Mouse (Mus musculus): Measurements from ENCODE around the gene Slc25a38.
"Not testable (repeated sequence)": the region's sequence is repeated elsewhere in the genome, so short reads cannot be mapped to it uniquely, and the experiment has no call there.

Gene Slc25a38

GRCm38 (mm10) chr9:120101165-120101564 lies 9.0 kb upstream of the Slc25a38 start:
- no peak for DNase-seq (ENCODE audit: low spot score)

GRCm38 (mm10) chr9:120108953-120109352 lies 1.2 kb upstream of the Slc25a38 start:
- not testable (repeated sequence) for DNase-seq (ENCODE audit: low spot score)

GRCm38 (mm10) chr9:120111156-120111945 lies 1.2 kb downstream of the Slc25a38 start:
- DNase-seq (ENCODE audit: low spot score): no peak

- DNase-seq (ENCODE audit: low spot score): no peak
These were observed 2.3 kb downstream of the Slc25a38 start for GRCm38 (mm10) chr9:120112472-120112871.

- no peak for DNase-seq (ENCODE audit: low spot score)
These were observed 3.3 kb downstream of the Slc25a38 start for GRCm38 (mm10) chr9:120113456-120113855.

GRCm38 (mm10) chr9:120114051-120114788 lies 4.0 kb downstream of the Slc25a38 start:
- no peak for DNase-seq (ENCODE audit: low spot score)

GRCm38 (mm10) chr9:120114789-120115151 lies 4.6 kb downstream of the Slc25a38 start:
- no peak for DNase-seq (ENCODE audit: low spot score)

GRCm38 (mm10) chr9:120115580-120115979 lies 5.4 kb downstream of the Slc25a38 start:
- no peak for DNase-seq (ENCODE audit: low spot score)

- no peak for DNase-seq (ENCODE audit: low spot score)
These were observed 6.0 kb downstream of the Slc25a38 start for GRCm38 (mm10) chr9:120116184-120116624.

- DNase-seq (ENCODE audit: low spot score): no peak
These were observed 8.0 kb downstream of the Slc25a38 start for GRCm38 (mm10) chr9:120118212-120118611.

GRCm38 (mm10) chr9:120120503-120120902 lies 10.3 kb downstream of the Slc25a38 start:
- no peak for DNase-seq (ENCODE audit: low spot score)

GRCm38 (mm10) chr9:120126868-120127267 lies 16.7 kb downstream of the Slc25a38 start:
- no peak for DNase-seq (ENCODE audit: low spot score)

- peak; percentile 98 for DNase-seq (ENCODE audit: low spot score)
These were observed 17.5 kb downstream of the Slc25a38 start, which contains the start of gene Rpsa for GRCm38 (mm10) chr9:120127538-120128251. Rpsa (plus strand) TSS chr9:120127689.

GRCm38 (mm10) chr9:120129276-120129675 lies 19.1 kb downstream of the Slc25a38 start:
- DNase-seq (ENCODE audit: low spot score): no peak

GRCm38 (mm10) chr9:120131784-120132288 lies 21.7 kb downstream of the Slc25a38 start:
- DNase-seq (ENCODE audit: low spot score): no peak

GRCm38 (mm10) chr9:120132980-120133754 lies 23.0 kb downstream of the Slc25a38 start:
- DNase-seq (ENCODE audit: low spot score): no peak

- DNase-seq (ENCODE audit: low spot score): no peak
These were observed 23.7 kb downstream of the Slc25a38 start for GRCm38 (mm10) chr9:120133755-120134475.

GRCm38 (mm10) chr9:120134529-120135160 lies 24.5 kb downstream of the Slc25a38 start:
- DNase-seq (ENCODE audit: low spot score): no peak

- DNase-seq (ENCODE audit: low spot score): no peak
These were observed 25.3 kb downstream of the Slc25a38 start for GRCm38 (mm10) chr9:120135454-120135853.

- DNase-seq (ENCODE audit: low spot score): peak; percentile 69
These were observed 30.5 kb downstream of the Slc25a38 start for GRCm38 (mm10) chr9:120140652-120141051.
